Mouse (Mus musculus) heart, postnatal 0 days (tissue): ENCODE results near the gene Sh2d1b2.

Experiments used
- CTCF ChIP-seq: IDR thresholded peaks from 2 replicates; pipeline ENCODE4 v1.5.1; 2016; ENCODE audit warnings: antibody characterized with exemption, control low read depth, low read depth
- EP300 ChIP-seq: IDR thresholded peaks from 2 replicates; pipeline ENCODE4 v1.6.1; 2016; ENCODE audit warnings: antibody characterized with exemption, low read depth

DNA sequence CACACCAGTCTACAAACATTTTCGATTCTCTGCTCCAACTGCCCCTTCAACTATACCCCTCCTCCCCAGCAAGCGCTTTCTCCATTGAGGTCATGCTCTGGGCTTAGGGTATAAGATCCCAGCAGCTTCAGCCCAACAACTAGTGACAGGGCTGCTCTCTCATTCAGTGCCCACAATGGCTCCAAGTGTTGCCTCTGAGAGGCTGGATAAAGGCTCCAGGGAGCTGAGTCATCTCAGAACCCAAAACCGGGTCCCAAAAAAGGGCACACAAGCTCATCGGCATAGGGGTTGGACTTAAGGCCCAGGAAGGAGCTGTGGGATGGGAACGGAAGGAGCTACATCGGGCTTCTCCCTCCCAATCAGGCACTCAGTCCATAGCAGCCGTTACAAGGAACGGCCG is 69.1 kb downstream of the Sh2d1b2 start:
- TF ChIP-seq CTCF: no peak
- no peak for TF ChIP-seq EP300
